Mouse (Mus musculus): ENCODE measurements around the gene Dpp9.
A peak's percentile ranks its signal among the peaks of the same experiment; 100 is the strongest.

Gene Dpp9

GRCm38 (mm10) chr17:56144546-56144945, 74.2 kb downstream of the Dpp9 start:
- DNase-seq (ENCODE audit: inconsistent age in 2 of 2, low spot score in 1 of 2), result no peak

DNA sequence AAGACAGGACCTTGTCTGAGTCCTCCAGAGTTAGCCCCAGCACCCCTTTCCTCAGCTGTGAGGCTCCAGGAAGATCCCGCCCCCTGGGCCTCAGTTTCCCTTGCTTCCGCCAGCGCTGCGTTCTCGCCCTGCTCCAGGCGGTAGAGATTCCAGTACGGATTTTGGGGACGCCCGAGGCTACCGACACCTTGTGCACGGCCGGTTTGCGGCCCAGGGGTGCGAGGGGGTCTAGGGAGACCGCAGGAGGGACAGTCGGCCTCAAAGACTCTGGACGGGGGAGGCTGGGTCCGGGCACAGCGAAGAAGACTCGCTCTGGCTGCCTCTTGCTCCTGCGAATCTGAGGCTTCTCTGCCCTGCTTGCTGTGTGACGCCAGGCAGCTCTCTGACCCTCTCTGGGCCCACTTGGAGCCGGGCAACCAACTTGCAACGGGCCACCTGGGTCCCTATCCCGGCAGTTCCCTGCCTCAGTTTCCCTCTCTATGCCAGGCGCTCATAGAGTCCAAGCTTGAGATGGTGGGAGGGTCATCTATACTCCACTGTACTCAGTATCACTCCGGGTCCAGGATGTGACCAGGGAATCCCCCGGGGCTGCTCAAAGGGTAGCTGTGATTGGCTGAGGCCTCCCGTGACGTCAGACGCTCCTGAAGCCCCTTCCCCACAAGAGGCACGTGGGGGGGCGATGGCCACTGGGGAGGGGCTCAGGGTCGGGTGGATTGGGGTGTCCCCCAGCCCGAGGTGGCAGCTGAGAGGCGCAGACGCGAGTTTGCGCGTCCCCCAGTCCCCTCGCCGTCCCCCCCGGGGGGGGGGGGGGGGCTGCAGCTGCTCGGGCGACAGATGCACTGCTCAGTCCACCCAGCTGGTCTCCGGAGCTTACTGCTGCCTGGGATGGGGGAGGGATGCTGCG, 76.8 kb downstream of the Dpp9 start:
- peak in 1 of 2 experiments; percentile 65 for DNase-seq (ENCODE audit: inconsistent age in 2 of 2, low spot score in 1 of 2)

DNA sequence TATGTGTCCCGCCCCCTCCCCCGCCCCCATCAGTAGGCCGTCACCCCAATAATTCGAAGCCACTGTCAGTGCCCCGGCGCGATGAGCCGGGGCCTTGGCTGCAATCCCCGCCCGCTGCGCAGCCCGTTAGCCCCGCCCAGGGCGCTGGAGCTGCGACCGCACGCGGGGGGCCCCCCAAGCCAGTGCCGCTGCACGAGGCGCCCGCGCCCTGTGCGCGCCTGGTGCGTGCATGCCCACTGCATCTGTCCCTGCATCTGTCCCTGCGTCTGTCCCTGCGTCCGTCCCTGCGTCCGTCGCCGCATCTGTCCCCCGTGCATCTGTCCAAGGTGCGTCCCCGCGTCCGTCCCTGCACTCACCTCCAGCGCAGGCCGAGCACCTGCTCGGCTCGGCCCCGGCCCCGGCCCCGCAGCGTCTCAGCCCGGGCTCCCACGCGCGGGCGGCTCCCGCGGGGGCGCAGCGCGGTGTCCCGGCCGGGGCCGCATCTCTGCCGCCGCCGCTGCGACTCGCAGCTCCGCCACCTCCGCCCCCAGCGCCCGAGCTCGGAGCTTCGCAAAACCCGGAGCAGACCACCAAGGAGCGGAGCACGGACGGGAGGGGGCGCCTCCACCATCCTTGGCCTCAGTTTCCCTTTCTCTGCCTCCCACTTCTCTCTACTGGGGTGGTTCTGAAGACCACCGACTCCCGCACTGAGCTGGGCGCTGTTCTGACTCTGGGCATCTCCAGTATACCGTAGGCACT, 78.7 kb downstream of the Dpp9 start, which contains the start of gene Sema6b:
Gene Sema6b, minus strand, starts transcription at position 486 of the 738 bp plus-strand sequence.
- peak in 1 of 2 experiments; percentile 78 for DNase-seq (ENCODE audit: inconsistent age in 2 of 2, low spot score in 1 of 2)

GRCm38 (mm10) chr17:56139355-56139754, 79.3 kb downstream of the Dpp9 start:
- DNase-seq (ENCODE audit: inconsistent age in 2 of 2, low spot score in 1 of 2), result peak in 1 of 2 experiments; percentile 46

- DNase-seq (ENCODE audit: inconsistent age in 2 of 2, low spot score in 1 of 2), result peak; percentile 26 to 41
Observed at GRCm38 (mm10) chr17:56137839-56138613, 80.7 kb downstream of the Dpp9 start.

Data from adrenal gland, adult (tissue).